Mouse (Mus musculus) limb, embryonic 14.5 days (tissue): Measurements from ENCODE around the gene Foxj3. TPM values are rescaled to one million over a fixed set of nuclear protein-coding genes. Genes with fewer than 3 reads are reported as not detected.

Source experiments
- ATAC-seq: fragments of 200-750 bp; cut with Nextera tagmentation; 2 replicates; pipeline ENCODE4 v1.8.0; 2017; ENCODE audit warnings: low read depth, moderate number of reproducible peaks, moderate TSS enrichment; ENCODE audit not compliant: low FRiP score
- DNase-seq: peaks from one replicate; pipeline ENCODE4 v3.0.0-alpha.2; 2015; ENCODE audit warnings: low spot score
- H3K27ac ChIP-seq: fragments of 300-500 bp; sonication (generic); replicated peaks from 2 replicates; pipeline ENCODE4 v1.5.1; 2014; ENCODE audit warnings: low read depth, mild to moderate bottlenecking, low read length, moderate library complexity, mixed read lengths
- H3K27me3 ChIP-seq: fragments of 300-500 bp; sonication (generic); 2 replicates; pipeline ENCODE4 v1.6.1; 2014; ENCODE audit warnings: low read length, mixed read lengths; ENCODE audit not compliant: control insufficient read depth, insufficient read depth
- H3K36me3 ChIP-seq: fragments of 300-500 bp; sonication (generic); 2 replicates; pipeline ENCODE4 v1.6.1; 2014; ENCODE audit warnings: mild to moderate bottlenecking, low read length, moderate library complexity, mixed read lengths; ENCODE audit not compliant: control insufficient read depth, insufficient read depth
- H3K4me1 ChIP-seq: fragments of 300-500 bp; sonication (generic); 2 replicates; pipeline ENCODE4 v1.6.1; 2014; ENCODE audit warnings: antibody characterized with exemption, low read length, mixed read lengths; ENCODE audit not compliant: control insufficient read depth, insufficient read depth
- H3K4me2 ChIP-seq: fragments of 300-500 bp; sonication (generic); replicated peaks from 2 replicates; pipeline ENCODE4 v1.6.1; 2014; ENCODE audit warnings: low read depth, mild to moderate bottlenecking, low read length, moderate library complexity; ENCODE audit not compliant: severe bottlenecking
- H3K4me3 ChIP-seq: fragments of 300-500 bp; sonication (generic); replicated peaks from 2 replicates; pipeline ENCODE4 v1.5.1; 2014; ENCODE audit warnings: low read length
- H3K9ac ChIP-seq: fragments of 300-500 bp; sonication (generic); 2 replicates; pipeline ENCODE4 v1.6.1; 2014; ENCODE audit warnings: mild to moderate bottlenecking, low read depth, low read length, moderate library complexity; ENCODE audit not compliant: severe bottlenecking
- H3K9me3 ChIP-seq: fragments of 300-500 bp; sonication (generic); 2 replicates; pipeline ENCODE4 v1.6.1; 2016; ENCODE audit warnings: low read length; ENCODE audit not compliant: control insufficient read depth
- POLR2A ChIP-seq: fragments of 200-500 bp; IDR thresholded peaks from 2 replicates; pipeline ENCODE4 v1.8.0; 2012; ENCODE audit warnings: inconsistent platforms, mild to moderate bottlenecking, moderate library complexity, borderline replicate concordance; ENCODE audit not compliant: insufficient read depth, insufficient read length; ENCODE audit errors: extremely low read depth
- WGBS: fragments of 180-500 bp; shearing (Covaris S2); extraction: QIAGEN DNeasy Blood & Tissue Kit; methylation state at CpG from one replicate; pipeline ENCODE4 v1.1.7; 2014; 5-methylcytosine and 5-hydroxymethylcytosine counted together
- polyA plus RNA-seq, 2 experiments: library from polyadenylated mRNA; depleted of rRNA in 1 of 2; stranded (reverse) in 1 of 2; unstranded in 1 of 2; fragments of >200 nt; fragmentation: Nextera tagmentation in 1 of 2; extraction: Ambion mirVana in 1 of 2; gene quantifications; 2 replicates each; pipeline versions ENCODE4 v1.2.1 to v1.2.3; 2012 to 2014

The Foxj3 gene
- polyA plus RNA-seq, 2 experiments, result 23.5 to 31.5 TPM

DNA sequence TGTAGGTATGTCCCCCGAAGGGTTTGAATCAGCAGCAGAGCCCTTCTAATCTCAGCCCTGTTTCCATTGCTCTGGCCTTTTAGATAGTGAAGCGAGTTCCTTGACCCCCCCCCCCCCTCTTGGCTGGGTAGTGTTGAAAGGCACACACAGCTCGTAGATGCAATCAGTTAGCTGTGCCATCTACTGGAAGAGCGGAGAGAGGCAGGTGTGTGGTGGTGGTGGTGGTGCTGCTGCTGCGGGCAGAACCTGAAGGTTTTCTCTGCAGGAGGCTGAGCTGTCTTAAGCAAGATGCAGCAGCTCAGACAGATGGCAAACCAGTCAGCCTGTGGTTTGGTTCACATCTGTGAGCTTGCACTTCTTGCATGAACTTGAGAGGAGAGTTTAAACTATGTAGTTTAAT lies 135.9 kb downstream of the Foxj3 start:
- DNase-seq, result no peak
- no peaks in the 10 kb centered on the region for H3K4me1 ChIP-seq
- no peaks in the 10 kb centered on the region for H3K27me3 ChIP-seq
- no peaks in the 10 kb centered on the region for H3K36me3 ChIP-seq
- no peak for TF ChIP-seq POLR2A
- H3K9ac ChIP-seq, result no peak overlapping the region
- no peak overlapping the region for H3K4me2 ChIP-seq
- no peak overlapping the region for H3K27ac ChIP-seq
- WGBS, result 38% methylated on average over 5 of the region's 5 CpGs
- no peak for ATAC-seq
- H3K4me3 ChIP-seq, result no peak overlapping the region
- no peaks in the 10 kb centered on the region for H3K9me3 ChIP-seq

Other genes with a start within 250 kb of the Foxj3 start
- gene Ybx1, start 242.4 kb upstream of the Foxj3 start, polyA plus RNA-seq (2012; rRNA removed), result 410 and 546 TPM in 2 replicates
- gene Ybx1, start 242.4 kb upstream of the Foxj3 start, polyA plus RNA-seq (2014; fragmentation: Nextera tagmentation; extraction: Ambion mirVana), result 757 and 793 TPM in 2 replicates
- gene Ppih, start 216.5 kb upstream of the Foxj3 start, polyA plus RNA-seq (2012; rRNA removed), result 65.0 and 81.4 TPM in 2 replicates
- 87.9 and 88.5 TPM in 2 replicates for gene Ppih, start 216.5 kb upstream of the Foxj3 start, polyA plus RNA-seq (2014; fragmentation: Nextera tagmentation; extraction: Ambion mirVana)
- gene Ccdc30, start 121.5 kb upstream of the Foxj3 start, polyA plus RNA-seq (2012; rRNA removed), result 2.5 TPM in 2 replicates
- 3.9 and 5.8 TPM in 2 replicates for gene Ccdc30, start 121.5 kb upstream of the Foxj3 start, polyA plus RNA-seq (2014; fragmentation: Nextera tagmentation; extraction: Ambion mirVana)
- gene Ppcs, start 114.6 kb upstream of the Foxj3 start, polyA plus RNA-seq (2012; rRNA removed), result 15.3 and 15.5 TPM in 2 replicates
- 28.4 and 29.1 TPM in 2 replicates for gene Ppcs, start 114.6 kb upstream of the Foxj3 start, polyA plus RNA-seq (2014; fragmentation: Nextera tagmentation; extraction: Ambion mirVana)
- 0.19 and 0.29 TPM in 2 replicates for gene Zmynd12, start 114.2 kb upstream of the Foxj3 start, polyA plus RNA-seq (2012; rRNA removed)
- 0.22 and 0.29 TPM in 2 replicates for gene Zmynd12, start 114.2 kb upstream of the Foxj3 start, polyA plus RNA-seq (2014; fragmentation: Nextera tagmentation; extraction: Ambion mirVana)
- 0.79 and 1.1 TPM in 2 replicates for gene Rimkla, start 44.4 kb upstream of the Foxj3 start, polyA plus RNA-seq (2012; rRNA removed)
- 0.62 and 0.75 TPM in 2 replicates for gene Rimkla, start 44.4 kb upstream of the Foxj3 start, polyA plus RNA-seq (2014; fragmentation: Nextera tagmentation; extraction: Ambion mirVana)
- gene Frg2f1, start 2.5 kb downstream of the Foxj3 start, polyA plus RNA-seq (2012; rRNA removed), result 10.2 and 12.2 TPM in 2 replicates
- gene Frg2f1, start 2.5 kb downstream of the Foxj3 start, polyA plus RNA-seq (2014; fragmentation: Nextera tagmentation; extraction: Ambion mirVana), result 5.0 and 5.5 TPM in 2 replicates
- gene Guca2a, start 100.7 kb downstream of the Foxj3 start, polyA plus RNA-seq (2012; rRNA removed), result not detected in 2 replicates
- not detected in 2 replicates for gene Guca2a, start 100.7 kb downstream of the Foxj3 start, polyA plus RNA-seq (2014; fragmentation: Nextera tagmentation; extraction: Ambion mirVana)
- gene Guca2b, start 122.0 kb downstream of the Foxj3 start, polyA plus RNA-seq (2012; rRNA removed), result 3.6 TPM in 1 of 2 replicates, not detected in the other
- not detected in 2 replicates for gene Guca2b, start 122.0 kb downstream of the Foxj3 start, polyA plus RNA-seq (2014; fragmentation: Nextera tagmentation; extraction: Ambion mirVana)
- gene Hivep3, start 196.8 kb downstream of the Foxj3 start, polyA plus RNA-seq (2012; rRNA removed), result 3.4 and 3.8 TPM in 2 replicates
- gene Hivep3, start 196.8 kb downstream of the Foxj3 start, polyA plus RNA-seq (2014; fragmentation: Nextera tagmentation; extraction: Ambion mirVana), result 5.1 and 5.2 TPM in 2 replicates